Mouse (Mus musculus) liver, embryonic 14.5 days (tissue): ENCODE results near the gene Lsg1. TPM values are rescaled to one million over a fixed set of nuclear protein-coding genes. Genes with fewer than 3 reads are reported as not detected.

ENCODE experiments used
- ATAC-seq: fragments of 200-750 bp; cut with Nextera tagmentation; 2 replicates; pipeline ENCODE4 v1.8.0; 2017; ENCODE audit warnings: moderate number of reproducible peaks, mild to moderate bottlenecking, moderate library complexity; ENCODE audit not compliant: insufficient read depth
- DNase-seq, 3 experiments: peaks; one replicate each; pipeline ENCODE4 v3.0.0-alpha.2; 2012 to 2013; ENCODE audit warnings: low read depth in 3 of 3, low spot score in 3 of 3
- H3K27ac ChIP-seq: fragments of 300-500 bp; sonication (generic); 2 replicates; pipeline ENCODE4 v1.5.1; 2014; ENCODE audit warnings: moderate library complexity, mild to moderate bottlenecking, control low read depth, inconsistent platforms
- H3K27me3 ChIP-seq: fragments of 300-500 bp; sonication (generic); 2 replicates; pipeline ENCODE4 v1.6.1; 2014; ENCODE audit warnings: mild to moderate bottlenecking, low read length, moderate library complexity; ENCODE audit not compliant: control insufficient read depth, insufficient read depth
- H3K36me3 ChIP-seq: fragments of 300-500 bp; sonication (generic); replicated peaks from 2 replicates; pipeline ENCODE4 v1.6.1; 2014; ENCODE audit warnings: low read depth; ENCODE audit not compliant: control insufficient read depth, insufficient read depth
- H3K4me1 ChIP-seq, 2 experiments: fragments of 200-500 bp in 1 of 2; fragments of 300-500 bp in 1 of 2; sonication (generic) in 1 of 2; replicated peaks; 2 replicates each; pipeline ENCODE4 v1.6.1; 2012 to 2014; ENCODE audit warnings: antibody characterized with exemption in 1 of 2, inconsistent platforms in 1 of 2, low read length in 1 of 2; ENCODE audit not compliant: control insufficient read depth in 2 of 2, insufficient read depth in 2 of 2
- H3K4me2 ChIP-seq: fragments of 300-500 bp; sonication (generic); 2 replicates; pipeline ENCODE4 v1.6.1; 2014; ENCODE audit warnings: low read depth, mild to moderate bottlenecking, control low read depth, moderate library complexity
- H3K4me3 ChIP-seq, 2 experiments: fragments of 200-500 bp in 1 of 2; fragments of 300-500 bp in 1 of 2; sonication (generic) in 1 of 2; 2 replicates each; pipeline ENCODE4 v1.5.1; 2012 to 2014; ENCODE audit warnings: low read depth in 2 of 2, low read length in 2 of 2, mild to moderate bottlenecking in 2 of 2, control low read depth in 1 of 2, inconsistent platforms in 1 of 2, moderate library complexity in 1 of 2; ENCODE audit not compliant: insufficient read depth in 1 of 2
- H3K9ac ChIP-seq: fragments of 300-500 bp; sonication (generic); replicated peaks from 2 replicates; pipeline ENCODE4 v1.6.1; 2014; ENCODE audit warnings: mild to moderate bottlenecking, control low read depth, moderate library complexity
- H3K9me3 ChIP-seq: fragments of 300-500 bp; sonication (generic); 2 replicates; pipeline ENCODE4 v1.6.1; 2016; ENCODE audit warnings: low read length, mixed read lengths; ENCODE audit not compliant: control insufficient read depth
- CTCF ChIP-seq: IDR thresholded peaks from 2 replicates; pipeline ENCODE4 v1.5.1; 2016; ENCODE audit warnings: antibody characterized with exemption, low read depth, control low read depth
- EP300 ChIP-seq: IDR thresholded peaks from 2 replicates; pipeline ENCODE4 v1.6.1; 2016; ENCODE audit warnings: antibody characterized with exemption, low read depth
- WGBS: fragments of 180-500 bp; shearing (Covaris S2); extraction: QIAGEN DNeasy Blood & Tissue Kit; methylation state at CpG from one replicate; pipeline ENCODE4 v1.1.7; 2014; ENCODE audit not compliant: insufficient replicate concordance; 5-methylcytosine and 5-hydroxymethylcytosine counted together
- polyA plus RNA-seq, 2 experiments: library from polyadenylated mRNA; depleted of rRNA in 1 of 2; stranded (reverse) in 1 of 2; unstranded in 1 of 2; fragments of >200 nt; fragmentation: Nextera tagmentation in 1 of 2; extraction: Ambion mirVana in 1 of 2; gene quantifications; 2 replicates each; pipeline versions ENCODE4 v1.2.1 to v1.2.3; 2012 to 2014

Gene Lsg1
- polyA plus RNA-seq, 2 experiments = 12.3 to 28.2 TPM

DNA sequence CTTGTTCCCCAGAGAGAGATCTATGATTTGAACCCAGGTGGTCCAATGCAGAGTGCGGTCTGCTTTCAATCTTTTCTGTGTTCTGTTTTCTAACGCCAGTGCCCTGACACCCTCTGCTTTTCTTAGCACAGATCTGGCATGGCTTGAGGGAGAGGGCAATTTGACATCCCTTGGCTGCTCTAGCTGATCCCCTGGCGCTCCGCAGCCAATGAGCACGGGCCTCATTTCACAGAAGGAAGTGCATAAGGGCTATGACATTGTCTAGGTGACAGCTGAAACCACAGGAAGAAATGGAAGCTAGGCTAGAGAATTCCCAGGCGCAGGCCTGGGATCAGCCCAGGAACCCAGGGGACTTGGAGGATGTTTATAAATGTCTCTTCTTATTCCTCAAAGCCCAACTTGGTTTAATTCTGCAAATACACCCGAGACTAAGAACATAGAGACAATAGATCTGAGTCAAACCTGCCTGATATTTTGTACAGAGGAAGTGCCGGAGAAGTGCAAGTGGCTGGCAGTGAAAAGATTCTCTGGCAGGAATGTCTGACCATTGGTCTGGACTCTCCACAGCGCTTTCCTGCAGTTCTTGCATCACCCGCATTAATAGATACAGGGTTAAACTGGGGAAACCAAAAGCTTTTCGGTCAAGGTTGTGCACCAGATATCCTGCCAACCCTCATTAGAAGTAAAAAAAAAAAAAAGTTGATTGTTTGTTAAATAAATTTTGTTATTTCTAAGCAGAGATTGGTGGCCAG lies 40.4 kb upstream of the Lsg1 start:
- Histone ChIP-seq H3K9me3 (no peaks in the 10 kb centered on the region), H3K4me2 (no peak overlapping the region), H3K4me1 (0 out of 4 replicates have a peak, but pooled peaks cover 0 to 2% of the 10 kb centered on the region in 2 experiments), H3K9ac (no peak overlapping the region), H3K27ac (no peak overlapping the region), H3K4me3 (no peak overlapping the region), H3K36me3 (no peaks in the 10 kb centered on the region), H3K27me3 (no peaks in the 10 kb centered on the region)
- no peak for DNase-seq
- ATAC-seq = no peak
- TF ChIP-seq CTCF = no peak
- TF ChIP-seq EP300 = no peak
- 42% methylated on average over 11 of the region's 11 CpGs for WGBS

DNA sequence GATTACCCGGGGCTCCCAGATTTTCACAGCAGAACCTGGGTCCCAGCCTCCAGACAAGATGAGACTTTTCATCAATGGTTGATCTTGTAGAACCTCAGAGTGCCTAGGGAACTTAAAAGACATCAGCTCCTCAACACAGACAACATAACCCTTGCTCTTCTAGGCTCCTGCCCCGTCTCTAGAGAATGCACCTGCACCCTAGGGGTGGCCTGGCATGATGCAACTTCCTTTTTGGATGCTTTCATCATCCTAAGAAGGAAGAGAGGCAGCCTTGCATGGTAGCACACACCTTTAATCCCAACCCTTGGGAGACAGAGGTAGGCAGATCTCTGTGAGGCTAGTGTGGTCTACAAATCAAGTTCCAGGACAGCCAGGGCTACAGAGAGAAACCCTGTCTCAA lies 37.2 kb upstream of the Lsg1 start:
- H3K4me1 ChIP-seq = 0 out of 4 replicates have a peak, but pooled peaks cover 0 to 2% of the 10 kb centered on the region in 2 experiments
- ATAC-seq (no peak), DNase-seq (no peak)
- no peak overlapping the region for H3K9ac ChIP-seq
- H3K9me3 ChIP-seq = no peaks in the 10 kb centered on the region
- H3K36me3 ChIP-seq = no peaks in the 10 kb centered on the region
- TF ChIP-seq CTCF (no peak), EP300 (no peak)
- 39% methylated on average over 2 of the region's 2 CpGs for WGBS
- no peaks in the 10 kb centered on the region for H3K27me3 ChIP-seq
- no peak overlapping the region for H3K27ac ChIP-seq
- H3K4me3 ChIP-seq = no peak overlapping the region
- H3K4me2 ChIP-seq = no peak overlapping the region

DNA sequence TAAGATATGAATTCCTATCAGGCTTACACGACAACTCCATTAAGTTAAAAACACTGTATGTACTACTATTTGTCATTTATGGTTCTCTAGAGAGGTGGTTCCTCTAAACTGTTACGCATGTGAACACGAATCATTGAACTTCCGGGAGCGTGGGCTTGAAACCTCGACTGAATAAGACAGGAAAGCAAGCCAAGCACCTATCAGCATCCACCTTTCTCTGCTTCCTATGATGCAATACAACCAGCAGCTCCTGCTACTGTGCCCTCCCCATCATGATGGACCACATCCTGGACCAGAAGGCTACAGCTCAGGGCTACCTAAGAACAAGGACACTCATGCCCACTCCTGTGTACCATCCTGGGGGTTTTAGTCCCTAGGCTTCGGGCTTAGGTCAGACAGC lies 36.3 kb upstream of the Lsg1 start:
- no peak for TF ChIP-seq EP300
- TF ChIP-seq CTCF = no peak
- no peak overlapping the region for H3K4me2 ChIP-seq
- no peaks in the 10 kb centered on the region for H3K36me3 ChIP-seq
- H3K4me1 ChIP-seq = 0 out of 4 replicates have a peak, but pooled peaks cover 0 to 2% of the 10 kb centered on the region in 2 experiments
- ATAC-seq (no peak), DNase-seq (no peak)
- H3K4me3 ChIP-seq = no peak overlapping the region
- 36% methylated on average over 7 of the region's 7 CpGs for WGBS
- no peaks in the 10 kb centered on the region for H3K27me3 ChIP-seq
- no peak overlapping the region for H3K9ac ChIP-seq
- no peaks in the 10 kb centered on the region for H3K9me3 ChIP-seq
- H3K27ac ChIP-seq = no peak overlapping the region

DNA sequence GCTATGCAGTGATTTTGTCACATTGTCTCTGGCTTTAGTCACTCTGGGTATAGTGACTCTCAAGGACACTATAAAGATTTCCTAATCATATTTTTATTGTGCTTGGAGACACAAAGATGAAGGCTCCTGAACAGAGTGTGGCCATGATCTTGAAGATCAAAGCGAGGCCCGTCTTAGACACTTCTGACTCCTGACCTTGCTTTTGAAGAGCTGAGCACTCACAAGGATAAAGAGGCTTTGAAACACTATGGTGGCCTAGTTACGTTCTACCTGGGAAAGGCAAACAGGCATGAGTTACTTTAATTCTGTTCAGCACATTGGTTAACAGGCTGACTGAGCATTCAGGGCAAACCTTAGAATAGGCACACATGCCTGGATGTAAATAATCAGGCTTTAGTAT lies 28.9 kb upstream of the Lsg1 start:
- 67% methylated on average over 3 of the region's 3 CpGs for WGBS
- no peaks in the 10 kb centered on the region for H3K4me1 ChIP-seq
- no peak overlapping the region for H3K4me3 ChIP-seq
- no peak overlapping the region for H3K27ac ChIP-seq
- H3K36me3 ChIP-seq = no peaks in the 10 kb centered on the region
- H3K9me3 ChIP-seq = no peaks in the 10 kb centered on the region
- no peak overlapping the region for H3K4me2 ChIP-seq
- ATAC-seq = no peak
- no peak overlapping the region for H3K9ac ChIP-seq
- TF ChIP-seq CTCF (no peak), EP300 (no peak)
- no peak for DNase-seq
- no peaks in the 10 kb centered on the region for H3K27me3 ChIP-seq

DNA sequence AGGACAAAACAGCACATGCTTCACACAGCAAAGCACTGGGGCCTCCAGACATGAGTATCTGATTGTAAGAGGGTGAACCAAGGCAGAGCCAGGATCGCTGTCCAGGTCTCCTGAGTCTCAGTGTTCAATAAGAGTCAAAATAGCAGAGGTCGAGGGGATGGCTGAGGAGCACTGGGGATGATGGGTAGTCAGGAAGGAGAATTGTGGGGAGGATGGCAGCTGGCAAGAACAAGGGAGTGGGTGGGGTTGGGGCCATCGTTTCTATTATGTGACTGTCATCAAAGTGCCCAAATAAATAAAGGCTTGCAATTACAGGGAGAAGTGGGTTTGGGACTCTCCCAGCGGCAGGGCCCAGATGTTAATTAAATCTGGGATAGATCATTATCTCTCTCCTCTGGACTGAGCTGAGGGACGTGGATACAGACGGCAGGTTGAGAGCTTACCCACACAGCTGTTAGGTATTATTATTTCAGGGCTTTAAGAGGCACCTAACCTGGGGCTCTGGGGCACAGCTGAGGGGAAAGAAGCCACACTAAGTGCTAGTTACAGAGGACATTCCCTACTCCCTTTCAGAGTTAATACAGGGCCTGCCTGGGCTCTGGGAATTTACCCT lies 27.4 kb upstream of the Lsg1 start:
- no peak for DNase-seq

More for the DNA sequence above, 27.4 kb upstream of the Lsg1 start:
- H3K27me3 ChIP-seq = no peaks in the 10 kb centered on the region
- no peaks in the 10 kb centered on the region for H3K4me1 ChIP-seq
- no peak overlapping the region for H3K9ac ChIP-seq
- WGBS = 53% methylated on average over 6 of the region's 6 CpGs
- TF ChIP-seq CTCF (no peak), EP300 (no peak)
- no peaks in the 10 kb centered on the region for H3K9me3 ChIP-seq
- H3K36me3 ChIP-seq = no peaks in the 10 kb centered on the region
- no peak overlapping the region for H3K4me3 ChIP-seq
- ATAC-seq = no peak
- no peak overlapping the region for H3K27ac ChIP-seq
- no peak overlapping the region for H3K4me2 ChIP-seq
